Mouse (Mus musculus) heart, embryonic 10.5 days (tissue): ENCODE measurements around the gene Preb. TPM values are rescaled to one million over a fixed set of nuclear protein-coding genes. Genes with fewer than 3 reads are reported as not detected.

Source experiments
- DNase-seq: peaks from one replicate; pipeline ENCODE4 v3.0.0-alpha.2; 2017; ENCODE audit warnings: low spot score
- H3K27ac ChIP-seq: fragments of 300-500 bp; sonication (generic); 2 replicates; pipeline ENCODE4 v1.5.1; 2016; ENCODE audit warnings: mild to moderate bottlenecking
- H3K27me3 ChIP-seq: fragments of 300-500 bp; sonication (generic); 2 replicates; pipeline ENCODE4 v1.6.1; 2016; ENCODE audit warnings: mild to moderate bottlenecking; ENCODE audit not compliant: poor library complexity, insufficient read depth, severe bottlenecking
- H3K36me3 ChIP-seq: fragments of 300-500 bp; sonication (generic); 2 replicates; pipeline ENCODE4 v1.6.1; 2016; ENCODE audit warnings: mild to moderate bottlenecking, moderate library complexity
- H3K4me1 ChIP-seq: fragments of 300-500 bp; sonication (generic); 2 replicates; pipeline ENCODE4 v1.6.1; 2016; ENCODE audit warnings: mild to moderate bottlenecking
- H3K4me3 ChIP-seq: fragments of 300-500 bp; sonication (generic); 2 replicates; pipeline ENCODE4 v1.5.1; 2016; ENCODE audit warnings: mild to moderate bottlenecking, moderate library complexity
- H3K9me3 ChIP-seq: fragments of 300-500 bp; sonication (generic); 2 replicates; pipeline ENCODE4 v1.6.1; 2016; ENCODE audit warnings: mild to moderate bottlenecking, moderate library complexity
- WGBS: fragments of 180-500 bp; shearing (Covaris S2); methylation state at CpG from one replicate; pipeline ENCODE4 v1.1.7; 2016; 5-methylcytosine and 5-hydroxymethylcytosine counted together
- polyA plus RNA-seq: library from polyadenylated mRNA; unstranded; fragments of >200 nt; fragmentation: Nextera tagmentation; extraction: Ambion mirVana; gene quantifications from 2 replicates; pipeline ENCODE4 v1.2.1, GENCODE M21; 2016

The Preb gene
- polyA plus RNA-seq, 1 experiment from 2014 or later: 124 TPM

DNA sequence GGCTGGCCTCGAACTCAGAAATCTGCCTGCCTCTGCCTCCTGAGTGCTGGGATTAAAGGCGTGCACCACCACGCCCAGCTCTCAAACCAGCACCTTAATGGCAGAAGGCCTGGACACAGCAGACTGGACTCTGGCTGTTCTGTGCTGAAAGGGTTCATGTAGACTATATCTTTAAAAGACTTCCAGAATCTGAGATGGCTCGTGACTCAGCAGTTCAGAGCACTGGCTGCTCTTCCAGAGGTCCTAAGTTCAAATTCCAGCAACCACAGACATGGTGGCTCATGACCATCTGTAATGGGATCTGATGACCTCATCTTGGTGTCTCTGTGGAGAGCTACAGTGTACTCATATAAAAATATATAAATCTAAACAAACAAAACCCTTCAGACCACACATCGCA lies 58.3 kb downstream of the Preb start:
- peaks cover 70% of the 10 kb centered on the region for H3K36me3 ChIP-seq
- H3K4me1 ChIP-seq: peaks cover 17% of the 10 kb centered on the region
- no peaks in the 10 kb centered on the region for H3K27me3 ChIP-seq
- no peak for DNase-seq
- no peaks in the 10 kb centered on the region for H3K9me3 ChIP-seq
- H3K4me3 ChIP-seq: no peak overlapping the region
- H3K27ac ChIP-seq: no peak overlapping the region
- 87% methylated on average over 5 of the region's 5 CpGs for WGBS

Other genes with a start within 250 kb of the Preb start
- gene Dpysl5, start 248.8 kb downstream of the Preb start, polyA plus RNA-seq: 4.0 and 5.6 TPM in 2 replicates
- 16.3 and 16.6 TPM in 2 replicates for gene Mapre3, start 145.7 kb downstream of the Preb start, polyA plus RNA-seq
- gene Tmem214, start 92.3 kb downstream of the Preb start, polyA plus RNA-seq: 86.3 and 87.4 TPM in 2 replicates
- 12.3 and 17.4 TPM in 2 replicates for gene Agbl5, start 71.7 kb downstream of the Preb start, polyA plus RNA-seq
- gene Ost4, start 52.6 kb downstream of the Preb start, polyA plus RNA-seq: 432 and 455 TPM in 2 replicates
- gene Emilin1, start 47.0 kb downstream of the Preb start, polyA plus RNA-seq: 166 and 172 TPM in 2 replicates
- 10.5 and 14.5 TPM in 2 replicates for gene Khk, start 38.9 kb downstream of the Preb start, polyA plus RNA-seq
- 5.5 and 6.0 TPM in 2 replicates for gene Cgref1, start 14.8 kb downstream of the Preb start, polyA plus RNA-seq
- 0.11 and 0.17 TPM in 2 replicates for gene Tcf23, start 8.3 kb upstream of the Preb start, polyA plus RNA-seq
- gene Atraid, start 88.0 kb upstream of the Preb start, polyA plus RNA-seq: 79.7 and 87.6 TPM in 2 replicates
- 9.9 and 11.3 TPM in 2 replicates for gene Slc5a6, start 88.6 kb upstream of the Preb start, polyA plus RNA-seq
- 42.7 and 50.9 TPM in 2 replicates for gene Cad, start 94.4 kb upstream of the Preb start, polyA plus RNA-seq
- gene Dnajc5g, start 145.9 kb upstream of the Preb start, polyA plus RNA-seq: not detected in 2 replicates
- gene Slc30a3, start 147.9 kb upstream of the Preb start, polyA plus RNA-seq: 0.62 and 0.67 TPM in 2 replicates
- 17.0 and 23.8 TPM in 2 replicates for gene Trim54, start 156.4 kb upstream of the Preb start, polyA plus RNA-seq
- gene Ucn, start 178.5 kb upstream of the Preb start, polyA plus RNA-seq: not detected in 2 replicates
- 77.3 and 87.3 TPM in 2 replicates for gene Mpv17, start 193.9 kb upstream of the Preb start, polyA plus RNA-seq
- gene Gm29609, start 219.6 kb upstream of the Preb start, polyA plus RNA-seq: 0.77 and 1.00 TPM in 2 replicates
- gene Gtf3c2, start 219.8 kb upstream of the Preb start, polyA plus RNA-seq: 67.1 and 81.9 TPM in 2 replicates
- gene Snx17, start 232.9 kb upstream of the Preb start, polyA plus RNA-seq: 133 TPM in 2 replicates
- gene Eif2b4, start 233.1 kb upstream of the Preb start, polyA plus RNA-seq: 73.4 and 77.6 TPM in 2 replicates
- 7.3 and 11.0 TPM in 2 replicates for gene Zfp513, start 241.9 kb upstream of the Preb start, polyA plus RNA-seq